Mouse (Mus musculus) adrenal gland, adult 8-10 months (tissue): Measurements from ENCODE around the gene Wbp11. TPM values are rescaled to one million over a fixed set of nuclear protein-coding genes. Genes with fewer than 3 reads are reported as not detected.
A peak's percentile ranks its signal among the peaks of the same experiment; 100 is the strongest.

Experiments used
- DNase-seq: peaks from one replicate; pipeline ENCODE4 v3.0.0; 2022
- total RNA-seq, 4 experiments: library from RNA; stranded (reverse); gene quantifications; 2 replicates each; pipeline ENCODE4 v1.2.4; 2022

The Wbp11 gene
- 100 to 1,000 TPM in 1 of 4 experiments, 10 to 100 TPM in 3; 75.0 to 108 (median 79.2) TPM for total RNA-seq

DNA sequence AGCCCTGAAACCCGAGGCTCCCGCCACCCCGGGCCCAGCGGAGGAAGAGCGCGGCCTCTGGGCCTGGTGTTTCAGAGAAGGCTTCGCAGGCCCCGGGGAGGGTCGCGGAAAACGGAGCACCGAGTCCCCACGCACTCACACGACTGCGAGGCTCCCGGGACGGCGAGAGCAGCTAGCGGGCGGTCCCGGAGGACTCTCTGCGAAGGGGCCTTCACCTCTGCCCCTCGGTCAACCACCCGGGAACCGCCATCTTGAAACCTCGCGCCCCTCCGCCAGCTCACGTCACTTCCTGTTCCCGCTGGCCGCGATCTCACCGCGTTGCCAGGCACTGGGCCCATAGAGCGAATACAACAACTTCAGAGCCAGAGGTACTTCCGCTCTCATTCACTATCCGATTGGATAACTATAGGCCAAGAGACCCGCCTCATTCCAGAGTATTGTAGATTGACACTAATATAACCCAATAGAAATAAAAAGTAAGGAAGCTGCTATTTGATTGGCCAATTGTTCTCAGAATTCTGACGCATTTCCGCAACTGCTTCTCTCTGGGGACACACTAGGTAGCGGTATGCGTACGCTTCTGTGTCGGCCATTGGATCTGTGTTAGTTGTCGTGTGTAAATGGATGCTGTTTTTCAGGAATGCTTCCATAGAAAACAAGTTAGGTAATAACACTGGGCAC, at the start of gene Wbp11:
TSS of gene Wbp11 (minus strand) at position 353 of the 681 bp plus-strand sequence.
- peak; percentile 96 for DNase-seq

DNA sequence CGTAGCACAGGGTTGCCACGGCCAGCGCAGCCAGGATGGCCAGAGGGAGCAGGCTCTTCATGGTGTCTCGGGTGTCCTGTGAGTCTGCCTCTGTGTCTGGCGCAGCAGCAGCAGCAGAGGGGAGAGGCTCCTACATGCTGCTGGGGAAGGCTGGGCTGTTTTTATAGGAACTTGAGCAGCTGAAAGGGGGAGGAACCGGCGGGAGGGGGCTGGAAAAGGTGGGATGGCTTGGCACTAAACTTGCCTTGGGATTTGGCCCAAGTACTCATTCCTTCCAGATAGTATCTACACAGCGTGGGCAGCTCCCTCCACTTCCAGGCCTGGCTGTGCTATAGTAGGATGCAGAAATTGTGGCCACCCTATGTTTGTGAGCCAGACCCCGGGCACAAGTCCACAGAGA, 47.6 kb upstream of the Wbp11 start, which contains the start of gene Mgp:
TSS of gene Mgp (minus strand) at position 154 of the 400 bp plus-strand sequence.
- no peak for DNase-seq

DNA sequence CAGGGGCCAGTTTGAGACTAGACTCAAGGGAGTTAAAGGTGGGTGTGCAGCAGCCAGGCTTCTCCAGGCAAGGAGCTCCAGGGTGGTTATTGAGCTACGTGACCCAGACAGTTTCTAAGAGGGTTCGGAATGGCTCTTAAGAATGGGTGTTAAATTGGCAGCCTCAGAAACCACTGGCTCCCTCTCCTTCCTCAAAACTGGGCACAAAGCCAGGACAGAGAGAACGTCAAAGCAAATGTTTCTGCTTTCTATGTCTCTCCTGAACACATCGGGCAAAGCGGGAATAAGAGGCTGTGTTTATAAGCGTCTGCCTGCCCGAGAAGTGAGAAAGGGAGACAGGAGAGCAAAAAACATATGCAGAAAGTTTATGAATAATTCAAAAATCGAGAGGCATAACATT, 46.6 kb upstream of the Wbp11 start:
- no peak for DNase-seq

DNA sequence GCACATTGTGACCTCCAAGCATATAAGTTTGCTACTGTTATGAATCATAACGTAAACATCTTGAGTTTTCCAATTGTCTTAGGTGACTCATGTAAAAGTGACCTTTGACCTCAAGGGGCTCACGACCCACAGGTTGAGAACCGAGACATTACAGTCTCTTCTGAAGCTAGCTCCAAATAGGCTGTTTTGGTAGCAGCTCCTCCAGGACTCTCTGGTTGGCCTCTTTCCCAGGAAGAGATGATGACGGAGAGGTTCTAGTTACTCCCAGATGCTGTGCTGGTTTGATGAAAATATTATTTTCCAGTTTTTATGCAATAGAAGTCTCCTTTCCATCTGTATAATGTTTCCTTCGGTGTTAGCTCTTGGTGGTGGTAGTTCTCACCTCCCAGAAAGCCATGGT, 40.9 kb upstream of the Wbp11 start:
- DNase-seq: no peak

DNA sequence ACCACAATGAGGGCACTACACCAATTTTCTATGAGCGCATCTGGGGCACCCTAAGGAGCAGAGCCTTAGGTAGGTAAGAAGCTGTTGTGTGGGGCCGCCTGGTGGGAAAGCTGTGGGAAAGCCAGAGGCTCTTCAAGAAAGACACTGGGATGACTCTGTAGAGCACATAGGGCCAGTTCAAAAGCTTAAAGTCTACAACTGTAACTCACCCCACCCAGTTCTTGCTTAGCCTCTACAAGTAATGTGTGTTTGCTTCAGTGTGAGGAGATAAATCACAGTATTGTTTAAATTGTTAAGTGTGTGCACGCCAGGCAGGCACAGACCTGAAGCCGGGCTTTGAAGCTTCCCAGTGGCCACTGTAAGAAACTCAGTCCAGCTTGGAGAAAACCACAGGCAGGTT, 38.1 kb upstream of the Wbp11 start:
- DNase-seq: no peak

DNA sequence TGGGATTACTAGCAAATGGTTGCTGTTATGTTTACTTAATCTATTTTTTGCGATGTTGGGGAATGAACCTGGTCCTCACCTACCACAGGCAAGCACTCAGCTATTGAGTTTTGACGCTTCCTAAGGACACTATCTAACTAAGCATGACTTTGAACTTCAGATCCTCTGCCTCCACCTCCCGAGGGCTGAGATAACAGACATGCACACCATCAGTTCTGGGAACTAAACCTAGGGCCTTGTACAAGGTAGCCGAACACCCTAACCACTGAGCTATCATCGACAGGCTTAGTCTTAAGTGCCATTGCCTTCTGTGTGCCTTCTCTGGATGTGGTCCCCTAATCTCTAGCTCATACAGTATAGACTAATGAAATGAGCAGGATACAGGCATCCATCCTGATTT, 37.3 kb upstream of the Wbp11 start:
- no peak for DNase-seq

DNA sequence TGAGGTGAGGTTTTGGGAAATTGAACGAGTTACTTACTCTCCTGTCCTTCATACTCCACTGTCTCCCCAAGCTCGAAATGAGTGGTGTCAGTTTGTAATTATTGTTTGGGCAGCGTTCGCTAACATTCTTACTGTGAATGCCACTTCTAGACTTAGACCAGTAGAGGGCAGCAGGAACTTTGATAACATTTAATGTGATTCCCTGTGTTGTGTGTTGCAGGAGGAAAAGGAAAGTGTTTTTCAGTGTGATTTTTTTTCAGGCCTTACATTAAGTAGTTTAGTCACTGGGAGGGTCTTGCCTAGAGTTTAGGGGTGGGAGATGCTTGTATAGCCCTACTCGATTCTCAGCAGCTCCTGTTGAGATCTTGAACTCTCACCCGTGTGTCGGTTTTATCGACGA, 33.0 kb upstream of the Wbp11 start:
- no peak for DNase-seq

DNA sequence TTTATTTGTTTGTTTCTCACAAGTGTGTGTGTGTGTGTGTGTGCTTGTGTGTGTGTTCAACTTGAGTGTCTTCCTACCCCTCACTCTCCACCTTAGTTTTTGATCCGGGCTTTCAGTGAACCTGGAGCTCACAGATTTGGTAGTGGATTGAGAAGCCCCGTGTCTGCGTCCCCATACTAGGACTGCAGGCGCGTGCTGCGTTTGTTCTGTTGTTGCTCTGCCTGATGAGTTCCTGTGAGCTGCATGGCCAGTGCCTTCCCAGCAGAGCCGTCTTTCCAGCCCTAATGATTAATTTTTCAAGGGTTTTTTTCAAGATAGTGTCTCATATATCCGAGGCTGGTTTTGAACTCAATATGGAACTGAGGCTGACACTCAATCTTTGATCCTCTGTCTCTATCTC, 30.4 kb upstream of the Wbp11 start:
- DNase-seq: no peak

DNA sequence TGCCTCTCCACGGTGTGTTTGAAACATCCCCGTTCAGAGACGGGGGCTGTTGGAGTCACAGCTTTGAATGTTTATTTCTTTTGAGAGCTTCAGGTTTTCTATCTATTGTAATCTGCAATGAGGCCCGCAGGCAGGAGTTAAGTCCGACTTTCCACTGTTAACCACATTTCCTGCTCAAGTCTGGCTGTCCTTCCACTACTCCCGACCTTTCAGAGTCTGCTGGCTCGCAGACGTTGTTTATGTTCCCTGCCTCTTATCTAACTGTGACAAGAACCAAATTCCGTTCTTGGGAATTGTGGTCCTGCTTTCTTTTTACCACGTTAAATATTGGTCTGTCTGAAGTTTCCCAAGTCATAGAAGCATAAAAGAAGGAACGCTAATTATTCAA, 29.8 kb upstream of the Wbp11 start:
- peak; percentile 26 for DNase-seq

DNA sequence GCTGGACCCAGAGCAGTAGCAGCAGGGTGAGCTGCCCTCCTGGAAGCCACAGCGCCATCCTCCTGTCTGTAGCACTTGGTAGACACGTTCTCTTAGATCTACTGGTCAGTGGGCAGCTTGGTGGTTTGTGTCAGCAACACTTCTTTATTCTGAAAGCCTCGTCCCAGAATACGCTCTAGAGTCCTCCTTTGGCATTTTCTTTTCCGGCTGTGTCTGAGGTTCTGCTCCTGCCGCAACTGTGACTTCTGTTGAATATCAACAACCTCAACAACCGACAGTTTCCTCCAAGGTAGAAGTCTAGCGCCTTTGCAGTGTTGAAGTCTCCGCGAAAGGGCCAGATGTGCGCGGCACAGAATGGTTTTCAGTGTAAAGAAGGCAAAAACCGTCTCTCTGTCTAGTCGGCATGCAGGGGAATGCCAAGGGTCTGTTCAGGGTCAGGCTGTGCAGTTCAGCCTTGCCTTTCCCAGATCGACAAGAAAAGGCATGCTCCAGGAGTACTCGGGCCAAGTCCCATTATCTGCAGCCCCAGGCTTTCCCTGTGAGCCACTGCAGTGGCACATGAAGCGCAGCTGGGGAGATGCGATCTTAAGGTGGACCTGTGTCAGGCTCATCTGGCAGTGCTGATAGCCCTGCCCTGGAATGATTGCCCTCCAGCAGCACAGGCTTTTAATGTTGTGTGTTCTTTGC, 29.3 kb upstream of the Wbp11 start, which contains the start of gene Art4:
TSS of gene Art4 (minus strand) at position 548 of the 687 bp plus-strand sequence.
- peak; percentile 18 for DNase-seq

DNA sequence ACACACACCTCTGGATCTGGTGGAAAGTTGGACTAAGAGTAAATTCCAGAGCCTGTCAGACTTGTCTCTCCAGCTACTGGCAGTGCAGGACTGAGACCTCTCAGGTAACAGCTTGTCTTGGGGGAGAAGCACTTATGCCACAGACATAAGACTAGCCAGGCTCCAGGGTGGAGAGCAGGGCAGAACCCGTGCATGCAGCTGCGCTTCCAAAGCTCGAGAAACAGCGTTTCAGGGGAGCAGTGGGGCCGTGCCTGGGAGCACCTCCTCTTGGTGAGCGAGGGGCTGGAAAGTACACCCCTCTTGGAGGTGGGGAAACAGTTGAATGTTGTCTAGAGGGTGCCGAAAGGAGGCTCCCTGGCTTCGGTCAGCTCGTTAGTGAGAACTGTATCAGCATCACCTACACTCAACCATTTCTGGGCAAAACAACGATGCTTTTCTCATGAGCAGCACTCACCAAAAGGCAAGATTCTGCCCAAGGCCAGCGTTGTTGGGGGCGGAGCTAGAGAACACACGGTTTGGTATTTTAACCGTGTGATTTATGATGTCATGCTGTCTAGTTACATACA, 28.1 kb upstream of the Wbp11 start:
- DNase-seq: peak; percentile 26

DNA sequence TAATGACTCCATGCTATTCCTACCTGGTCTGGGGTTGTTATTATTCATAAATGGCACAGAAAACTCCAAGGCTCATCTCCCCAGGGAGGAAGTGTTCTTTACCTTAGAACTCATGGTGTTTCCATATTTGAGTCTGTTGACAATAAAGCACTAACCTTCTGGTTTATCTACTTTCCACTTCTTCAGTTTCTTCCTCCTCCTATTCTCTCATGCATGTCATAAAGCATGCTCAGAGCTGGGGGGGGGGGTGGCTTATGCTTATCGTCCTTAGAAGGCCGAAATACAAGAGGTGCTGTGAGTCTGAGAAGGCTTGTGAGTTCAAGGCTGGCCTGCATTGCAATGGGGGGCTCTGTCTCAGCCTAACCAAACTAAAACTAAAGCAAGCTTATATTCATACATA, 27.1 kb upstream of the Wbp11 start:
- DNase-seq: no peak

DNA sequence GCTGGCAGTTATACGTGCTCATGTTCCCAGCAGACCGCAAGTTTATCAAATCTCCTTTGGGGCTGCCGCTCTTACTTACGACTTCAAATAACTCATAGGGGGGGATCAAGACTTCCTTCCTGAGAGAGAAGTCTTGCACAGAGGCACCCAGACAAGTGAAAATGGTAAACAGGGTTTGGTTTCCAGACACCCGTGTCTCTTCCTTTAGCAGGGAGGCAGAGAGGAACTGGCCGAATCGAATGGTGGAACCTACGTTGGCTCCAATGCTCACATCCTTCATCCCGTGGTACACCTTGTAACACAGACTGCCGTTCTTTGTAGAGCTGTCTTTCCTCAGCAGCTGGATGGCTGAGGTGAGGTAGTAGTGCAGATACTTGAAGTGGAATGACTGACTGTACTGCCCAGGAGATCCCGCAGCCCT, 26.3 kb upstream of the Wbp11 start:
- no peak for DNase-seq

DNA sequence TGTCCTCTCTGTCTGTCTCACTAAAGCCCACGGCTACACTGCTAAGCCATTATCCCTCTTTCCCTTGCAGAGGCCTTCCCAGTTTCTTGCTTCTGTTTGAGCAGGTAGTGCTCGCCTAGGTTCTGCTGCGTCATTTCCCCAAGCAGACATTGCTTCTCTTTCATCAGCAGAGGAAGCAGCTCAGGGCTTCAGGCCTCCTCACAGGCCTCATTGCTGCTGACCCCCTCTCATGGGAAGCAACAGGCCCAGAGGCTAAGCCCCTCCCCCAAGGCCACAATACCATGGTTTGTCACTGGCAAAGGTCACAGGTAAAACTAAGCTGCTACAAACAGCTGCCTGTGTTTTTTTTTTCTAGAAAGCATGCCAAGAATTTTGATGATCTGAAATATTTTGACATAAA, 24.7 kb upstream of the Wbp11 start:
- no peak for DNase-seq

DNA sequence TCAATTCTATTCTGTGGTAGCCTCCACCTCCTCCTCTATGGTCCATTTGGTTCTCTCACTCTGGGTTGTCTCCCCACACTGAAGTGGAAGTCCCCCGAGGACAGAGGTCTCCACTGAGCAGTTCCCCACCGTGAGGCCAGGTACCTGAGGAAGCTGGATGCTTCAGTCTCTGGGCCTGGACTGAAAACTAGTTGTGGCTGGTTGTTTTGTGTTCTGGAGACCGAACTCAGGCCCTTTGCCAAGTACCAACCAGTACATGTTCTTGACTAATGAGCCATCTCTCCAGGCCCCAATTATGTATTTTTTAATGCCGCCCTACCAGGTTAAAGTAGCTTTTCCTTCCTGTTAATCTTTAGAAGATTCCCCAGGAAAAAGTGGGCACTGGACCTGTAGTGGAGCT, 24.3 kb upstream of the Wbp11 start:
- DNase-seq: no peak

DNA sequence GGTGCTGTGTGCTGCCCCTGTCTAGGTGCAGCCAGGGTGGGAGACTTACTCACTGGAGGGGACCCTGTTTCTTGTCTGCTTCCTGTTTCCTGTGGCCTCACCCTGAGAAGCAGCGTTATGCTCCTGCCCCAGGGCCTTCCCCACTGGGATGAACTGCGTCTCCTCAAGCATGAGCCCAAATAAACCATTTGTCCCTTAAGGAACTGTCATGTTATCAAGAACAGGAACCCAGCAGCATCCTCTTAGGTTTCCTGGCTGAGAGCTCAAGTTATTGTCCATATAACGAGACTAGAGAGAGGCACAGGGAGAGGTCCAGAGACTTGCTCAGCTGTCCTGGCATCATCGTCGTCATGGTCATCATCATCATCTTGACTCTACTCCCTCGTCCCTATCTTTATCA, 22.2 kb upstream of the Wbp11 start:
- DNase-seq: no peak

DNA sequence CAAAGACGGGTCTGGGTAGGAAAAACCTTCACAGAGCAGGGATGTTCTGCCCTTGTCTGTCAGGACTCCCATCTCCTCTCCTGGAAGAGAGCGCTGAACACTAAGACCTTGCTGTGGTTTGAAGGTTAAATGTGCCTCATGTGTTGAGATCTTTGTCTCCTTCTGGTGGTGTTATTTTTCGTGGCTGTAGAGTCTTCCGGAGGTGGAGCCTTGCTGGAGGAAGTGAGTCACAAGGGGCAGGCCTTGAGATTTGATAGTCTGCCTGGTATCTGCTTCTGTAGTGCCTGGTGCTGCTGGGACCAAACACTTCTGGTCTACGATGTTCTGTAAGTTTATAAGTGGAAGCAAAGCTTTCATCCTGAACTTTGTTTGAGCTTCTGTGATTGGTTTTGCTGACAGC, 20.9 kb upstream of the Wbp11 start:
- DNase-seq: no peak

DNA sequence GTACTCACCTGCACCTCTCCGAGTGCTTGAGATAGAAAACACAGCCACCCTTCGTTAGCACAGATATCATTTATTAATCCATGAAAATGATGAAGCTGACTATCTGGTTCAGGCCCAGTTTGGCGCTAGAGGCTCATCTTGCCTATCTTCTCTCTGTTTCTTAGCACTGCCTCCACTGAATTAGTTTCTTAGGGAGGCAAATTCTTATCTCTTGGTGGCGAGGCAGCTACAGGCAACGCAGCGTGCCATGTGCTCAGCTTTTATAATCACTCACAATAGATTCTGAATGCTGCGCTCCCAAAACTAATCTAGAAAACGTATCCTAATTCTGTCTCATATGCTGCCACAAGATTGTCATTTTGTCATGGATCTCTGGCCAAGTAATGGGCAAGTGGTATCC, 20.4 kb upstream of the Wbp11 start:
- no peak for DNase-seq

DNA sequence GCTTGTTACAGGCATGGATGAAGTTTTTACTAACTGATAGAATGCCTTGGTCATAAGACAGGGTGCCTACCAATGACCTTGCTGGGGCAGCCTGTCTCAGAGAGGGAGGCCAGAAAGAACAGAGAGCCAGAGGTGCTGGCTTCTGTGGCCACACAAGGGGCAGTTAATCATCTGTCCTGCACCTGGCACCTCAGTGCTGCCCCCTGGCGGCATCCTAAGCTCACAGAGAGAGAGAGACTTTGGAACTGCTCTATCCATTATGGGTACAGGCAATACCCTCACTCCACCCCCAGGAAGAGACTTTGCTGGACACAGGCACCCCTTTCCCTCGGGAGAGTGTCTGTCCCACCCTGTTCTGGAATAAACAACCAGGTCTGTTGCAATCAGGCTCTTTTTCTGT, 19.8 kb upstream of the Wbp11 start:
- no peak for DNase-seq

DNA sequence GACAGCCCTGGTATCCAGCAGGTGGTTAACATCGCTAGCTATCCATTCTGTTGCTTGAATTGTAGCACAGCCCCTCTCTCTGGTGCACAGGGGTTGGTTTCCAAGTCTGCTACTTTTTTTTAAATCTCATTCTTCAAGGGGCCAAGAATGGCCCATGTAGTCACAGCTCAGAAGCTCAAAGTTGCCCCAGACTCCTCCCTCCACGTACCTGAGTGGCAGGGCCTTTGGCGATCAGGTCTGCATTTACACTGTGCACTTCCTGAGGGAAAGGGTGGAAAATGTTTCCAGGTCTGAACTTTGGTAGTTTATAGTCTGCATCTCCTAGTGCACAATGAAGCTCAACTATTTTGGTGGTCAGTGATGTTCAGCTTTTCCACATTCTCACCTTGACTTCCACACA, 19.2 kb upstream of the Wbp11 start:
- no peak for DNase-seq

DNA sequence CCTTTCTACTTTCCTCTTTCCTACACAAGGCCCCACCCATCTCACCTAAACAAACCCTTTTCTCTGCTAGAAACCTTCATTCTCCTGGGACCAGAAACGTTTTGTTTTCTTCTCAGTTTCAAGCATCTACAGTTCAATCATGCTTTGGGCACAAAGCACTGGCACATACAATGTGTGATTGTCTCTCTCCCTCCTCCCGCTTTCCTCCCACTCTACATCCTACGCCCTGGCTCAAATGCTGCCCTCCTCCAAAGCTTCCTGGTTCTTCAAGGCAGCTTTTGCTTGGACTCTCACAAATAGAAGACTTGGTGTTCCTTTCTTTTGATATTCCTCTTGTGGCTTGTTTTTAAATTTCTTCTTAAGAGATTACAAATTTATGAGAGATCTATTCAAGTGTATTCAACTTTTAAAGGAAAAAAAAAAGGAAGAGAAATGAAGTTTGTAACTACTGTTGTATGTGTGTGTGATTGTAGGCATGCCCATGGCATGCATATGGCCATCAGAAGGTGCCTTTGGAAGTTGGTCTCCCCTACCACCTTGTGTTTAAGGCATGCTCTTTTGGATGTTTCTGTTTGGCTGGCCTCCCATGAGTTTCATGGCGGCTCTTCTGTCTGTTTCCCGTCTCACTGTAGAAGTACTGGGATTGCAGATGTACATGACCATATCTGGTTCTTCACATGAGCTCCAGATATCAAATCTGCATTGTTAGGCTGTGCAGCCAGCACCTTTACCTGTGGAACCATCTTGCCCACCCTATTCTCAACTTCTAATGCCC, 17.9 kb upstream of the Wbp11 start:
- DNase-seq: no peak

DNA sequence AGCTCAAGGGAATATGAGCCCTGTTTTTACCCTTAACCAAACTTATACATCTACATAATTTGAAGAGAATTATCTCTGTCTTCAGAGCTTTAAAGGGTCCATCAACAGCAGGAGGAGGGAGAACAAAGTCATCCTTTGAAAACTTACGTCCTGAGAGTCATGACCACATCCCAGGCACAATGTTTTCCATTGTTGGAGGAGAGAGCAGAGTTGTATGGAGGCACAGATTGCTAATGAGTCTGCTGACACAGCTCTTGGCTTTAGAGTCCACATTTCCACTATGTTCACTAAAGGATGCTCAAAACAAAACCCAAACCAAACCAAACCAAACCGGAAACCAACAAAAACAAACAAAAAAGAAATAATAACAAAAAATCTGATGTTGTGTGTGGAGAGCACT, 16.9 kb upstream of the Wbp11 start:
- DNase-seq: no peak

DNA sequence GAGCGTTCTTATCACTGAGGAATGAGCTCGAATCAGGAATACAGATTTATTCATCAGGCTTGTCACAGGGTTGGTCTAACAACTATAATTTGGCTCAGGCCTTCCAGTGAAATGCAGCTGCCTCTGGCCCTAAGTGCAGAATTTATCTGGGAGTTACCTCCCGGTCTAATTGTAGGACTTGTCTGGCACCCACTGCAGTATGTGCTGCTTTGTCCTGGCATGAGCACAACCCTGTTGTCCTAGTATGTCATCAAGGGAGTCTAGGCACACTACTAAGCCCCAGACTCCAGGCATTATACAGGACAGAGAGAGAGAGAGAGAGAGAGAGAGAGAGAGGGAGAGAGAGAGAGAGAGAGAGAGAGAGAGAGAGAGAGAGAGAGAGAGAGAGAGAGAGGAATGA, 9.3 kb upstream of the Wbp11 start:
- no peak for DNase-seq
